Mouse (Mus musculus): ENCODE measurements around the gene Fbxo48. TPM values are rescaled to one million over a fixed set of nuclear protein-coding genes. Genes with fewer than 3 reads are reported as not detected.

Fbxo48 gene
- total RNA-seq, 2 experiments from 2014 or later: 0.16 to 0.28 TPM

Other genes with a start within 250 kb of the Fbxo48 start
- gene Egfr, start 199.2 kb upstream of the Fbxo48 start, total RNA-seq (2021): 10 to 100 TPM in 1 of 2 experiments, 1 to 10 TPM in 1; 5.5 to 10.5 TPM
- gene Cnrip1, start 100.2 kb downstream of the Fbxo48 start, total RNA-seq (2021): 1 to 10 TPM; 4.2 to 4.5 TPM
- 1 to 10 TPM; 4.7 to 4.9 TPM for gene Plek, start 101.0 kb downstream of the Fbxo48 start, total RNA-seq (2021)
- gene Ppp3r1, start 207.9 kb downstream of the Fbxo48 start, total RNA-seq (2021): 10 to 100 TPM; 67.7 to 70.0 TPM
- gene Wdr92, start 230.7 kb downstream of the Fbxo48 start, total RNA-seq (2021): 10 to 100 TPM in 1 of 2 experiments, 1 to 10 TPM in 1; 9.8 to 11.8 TPM

Measured in heart, postnatal 36 days (tissue).